Mouse (Mus musculus): ENCODE measurements at regions not wholly inside any gene's neighbourhood (a gene's known extent, or its start where the extent isn't known, plus 50 kb on each side); places are given as distances from the start of the nearest gene placed in this dataset.

GRCm38 (mm10) chr13:72972165-72972564, 288.1 kb upstream of the Irx4 start:
- no peak overlapping the region for H3K27ac ChIP-seq (ENCODE audit: insufficient read depth, low read depth)
- no peak for TF ChIP-seq SMC3 (IDR thresholded peaks at IDR 0.05; ENCODE audit: low read depth, low read length)
- no peak for TF ChIP-seq UBTF (IDR thresholded peaks at IDR 0.05; ENCODE audit: low read depth, low read length)
- TF ChIP-seq MYC (IDR thresholded peaks at IDR 0.05; ENCODE audit: low read depth, low read length) = no peak
- no peak for TF ChIP-seq RCOR1 (conservative IDR thresholded peaks at IDR 0.05; ENCODE audit: low read depth, low read length)
- H3K9me3 ChIP-seq (replicated peaks; ENCODE audit: low read length) = peaks cover 74% of the 10 kb centered on the region
- in situ Hi-C loops (cut with MboI; ENCODE audit: low pct_ligation_motif_present, low pct_unique_long_range_greater_than_20kb, low sequenced_read_pairs) (no loop called here), dilution Hi-C loops (cut with MboI; ENCODE audit: extremely low pct_ligation_motif_present, extremely low pct_unique_long_range_greater_than_20kb, low sequenced_read_pairs) (no loop called here)
- no peaks in the 10 kb centered on the region for H3K27me3 ChIP-seq (replicated peaks)
- H3K79me2 ChIP-seq (replicated peaks; ENCODE audit: control insufficient read depth, extremely low read depth, insufficient read depth, poor library complexity, severe bottlenecking) = no peaks in the 10 kb centered on the region
- no peak overlapping the region for H3K9ac ChIP-seq (ENCODE audit: insufficient read depth, low read depth)
- DNase-seq (ENCODE audit: extremely low read depth) = no peak
- no peaks in the 10 kb centered on the region for H3K4me1 ChIP-seq (ENCODE audit: control insufficient read depth in 1 of 2, insufficient read depth in 2 of 2)
- H3K4me2 ChIP-seq (ENCODE audit: insufficient read depth, low read depth, poor library complexity, severe bottlenecking) = no peak overlapping the region
- H3K4me3 ChIP-seq (replicated peaks in 1 of 3; ENCODE audit: low read depth in 2 of 3, low read length in 2 of 3, poor library complexity in 1 of 3) = no peak overlapping the region
- H3K36me3 ChIP-seq (replicated peaks in 1 of 2; ENCODE audit: control insufficient read depth in 1 of 2, insufficient read depth in 1 of 2, low read length in 1 of 2) = no peaks in the 10 kb centered on the region

DNA sequence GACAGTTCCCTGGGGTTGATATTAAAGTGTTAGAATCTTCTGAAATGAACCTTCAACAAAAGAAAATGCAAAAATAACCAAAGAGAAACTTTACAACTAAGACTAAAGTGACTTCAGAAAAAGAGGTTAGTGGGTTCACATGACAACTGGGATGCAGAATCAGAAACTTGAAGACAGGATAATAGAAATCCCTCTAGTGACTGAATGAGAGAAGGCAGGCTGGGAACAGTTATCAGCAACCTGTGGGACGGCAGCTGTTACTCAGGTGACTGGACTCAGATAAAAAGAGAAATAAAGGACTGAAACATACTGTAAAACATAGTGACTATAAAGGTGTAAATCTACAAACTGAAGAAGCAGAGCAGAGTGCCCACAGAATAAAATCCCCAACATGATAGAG, 287.4 kb upstream of the Irx4 start:
- Histone ChIP-seq H3K36me3 (replicated peaks in 1 of 2; ENCODE audit: control insufficient read depth in 1 of 2, insufficient read depth in 1 of 2, low read length in 1 of 2) (no peaks in the 10 kb centered on the region), H3K4me2 (ENCODE audit: insufficient read depth, low read depth, poor library complexity, severe bottlenecking) (no peak overlapping the region), H3K27me3 (replicated peaks) (no peaks in the 10 kb centered on the region), H3K27ac (ENCODE audit: insufficient read depth, low read depth) (no peak overlapping the region), H3K4me3 (replicated peaks in 1 of 3; ENCODE audit: low read depth in 2 of 3, low read length in 2 of 3, poor library complexity in 1 of 3) (no peak overlapping the region), H3K9ac (ENCODE audit: insufficient read depth, low read depth) (no peak overlapping the region), H3K4me1 (ENCODE audit: control insufficient read depth in 1 of 2, insufficient read depth in 2 of 2) (no peaks in the 10 kb centered on the region), H3K9me3 (replicated peaks; ENCODE audit: low read length) (peaks cover 75% of the 10 kb centered on the region), H3K79me2 (replicated peaks; ENCODE audit: control insufficient read depth, extremely low read depth, insufficient read depth, poor library complexity, severe bottlenecking) (no peaks in the 10 kb centered on the region)
- TF ChIP-seq MAZ (IDR thresholded peaks at IDR 0.05; ENCODE audit: low read depth, low read length) (no peak), PAX5 (IDR thresholded peaks at IDR 0.05; ENCODE audit: low read length) (no peak), IRF4 (IDR thresholded peaks at IDR 0.05; ENCODE audit: low read depth, low read length) (no peak), SIN3A (IDR thresholded peaks at IDR 0.05; ENCODE audit: low read length) (no peak), CTCF (conservative IDR thresholded peaks at IDR 0.05 in 1 of 2, IDR thresholded peaks at IDR 0.05 in 1 of 2; ENCODE audit: low read depth in 2 of 2, low read length in 2 of 2) (no peak), MAFK (IDR thresholded peaks at IDR 0.05; ENCODE audit: insufficient replicate concordance, low read length) (no peak), MXI1 (IDR thresholded peaks at IDR 0.05; ENCODE audit: low read depth, low read length) (no peak), BHLHE40 (IDR thresholded peaks at IDR 0.05; ENCODE audit: low read depth, low read length) (no peak), MEF2A (IDR thresholded peaks at IDR 0.05; ENCODE audit: borderline replicate concordance, low read depth, low read length) (no peak), JUND (conservative IDR thresholded peaks at IDR 0.05; ENCODE audit: low read depth, low read length) (no peak), NELFE (IDR thresholded peaks at IDR 0.05; ENCODE audit: low read depth, low read length) (no peak), RCOR1 (conservative IDR thresholded peaks at IDR 0.05; ENCODE audit: low read depth, low read length) (no peak), HCFC1 (IDR thresholded peaks at IDR 0.05; ENCODE audit: low read depth, low read length) (no peak), ZC3H11A (IDR thresholded peaks at IDR 0.05; ENCODE audit: low read depth, low read length) (no peak), POLR2AphosphoS2 (IDR thresholded peaks at IDR 0.05; ENCODE audit: low read depth, low read length) (no peak), E2F4 (IDR thresholded peaks at IDR 0.05; ENCODE audit: insufficient replicate concordance, low read depth, low read length) (no peak), GABPA (IDR thresholded peaks at IDR 0.05; ENCODE audit: insufficient replicate concordance, low read depth, low read length) (no peak), MAX (IDR thresholded peaks at IDR 0.05; ENCODE audit: low read length) (no peak)
- in situ Hi-C loops (cut with MboI; ENCODE audit: low pct_ligation_motif_present, low pct_unique_long_range_greater_than_20kb, low sequenced_read_pairs) (no loop called here), dilution Hi-C loops (cut with MboI; ENCODE audit: extremely low pct_ligation_motif_present, extremely low pct_unique_long_range_greater_than_20kb, low sequenced_read_pairs) (no loop called here)
- DNase-seq (ENCODE audit: extremely low read depth) = no peak

All from CH12.LX (cell line).